Mouse (Mus musculus): Measurements from ENCODE around the gene Fam166a.
"Not testable (repeated sequence)": the region's sequence is repeated elsewhere in the genome, so short reads cannot be mapped to it uniquely, and the experiment has no call there.

DNA sequence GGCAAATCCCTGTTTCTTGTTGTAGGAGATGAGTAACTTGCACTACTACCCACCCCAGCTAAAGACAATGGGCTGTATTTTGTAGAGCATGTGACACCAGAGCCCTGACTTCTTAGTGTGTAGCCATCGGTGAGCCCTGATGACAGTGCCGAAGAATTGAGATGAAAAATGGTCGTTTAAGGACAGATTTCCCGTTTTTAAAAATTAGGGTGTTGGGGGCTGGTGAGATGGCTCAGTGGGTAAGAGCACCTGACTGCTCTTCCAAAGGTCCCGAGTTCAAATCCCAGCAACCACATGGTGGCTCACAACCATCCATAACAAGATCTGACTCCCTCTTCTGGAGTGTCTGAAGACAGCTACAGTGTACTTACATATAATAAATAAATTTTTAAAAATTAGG, 38.7 kb downstream of the Fam166a start:
- not testable (repeated sequence) for TF ChIP-seq ZC3H11A (IDR thresholded peaks at IDR 0.05; ENCODE audit: borderline replicate concordance, low read depth, low read length); MAFK (IDR thresholded peaks at IDR 0.05; ENCODE audit: insufficient read depth, low read depth, low read length); HCFC1 (IDR thresholded peaks at IDR 0.05; ENCODE audit: borderline replicate concordance, insufficient read depth, low read length); ZNF384 (IDR thresholded peaks at IDR 0.05; ENCODE audit: low read depth, low read length); CHD2 (IDR thresholded peaks at IDR 0.05; ENCODE audit: low read depth, low read length)

Measured in ES-E14 (cell line).